Mouse (Mus musculus) cerebellum, adult 9-11 months (tissue): Measurements from ENCODE around the gene Ctsd.
A peak's percentile ranks its signal among the peaks of the same experiment; 100 is the strongest.
"Not testable (repeated sequence)": the region's sequence is repeated elsewhere in the genome, so short reads cannot be mapped to it uniquely, and the experiment has no call there.

Experiments used
- DNase-seq: peaks from one replicate; pipeline ENCODE4 v3.0.0; 2022

Ctsd gene

DNA sequence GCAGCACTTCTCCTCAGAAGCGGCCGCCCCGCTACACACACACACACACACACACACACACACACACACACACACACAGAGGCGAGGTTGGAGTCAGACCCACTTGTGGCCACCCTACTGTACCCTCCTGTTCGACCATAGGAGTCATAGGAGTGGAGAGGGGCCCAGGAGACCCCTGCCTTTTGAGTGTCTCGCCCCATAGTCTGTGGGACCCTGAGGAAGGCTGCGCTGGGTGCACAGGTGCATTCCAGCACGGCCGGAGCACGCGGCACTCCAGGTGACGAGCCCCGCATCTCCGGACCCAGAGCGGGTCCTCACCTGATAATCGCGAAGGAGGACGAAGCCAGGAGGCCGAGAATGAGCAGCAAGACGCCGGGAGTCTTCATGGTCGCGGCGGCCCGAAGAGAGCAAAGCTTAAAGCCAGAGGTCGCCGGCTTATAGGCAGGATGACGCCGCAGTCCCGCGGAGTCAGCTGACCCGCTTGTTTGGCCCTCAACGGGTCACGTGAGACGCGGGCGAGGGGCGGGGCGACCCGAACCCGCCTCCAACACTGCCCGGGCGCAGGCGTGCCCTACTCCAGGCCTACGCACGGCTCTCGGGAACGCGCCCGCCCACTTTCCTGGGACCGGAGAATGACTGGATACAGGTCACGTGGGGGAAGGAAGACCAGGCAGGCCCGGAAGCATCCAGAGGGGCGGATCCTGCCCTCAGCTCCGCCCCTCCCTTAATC lies at the start of gene Ctsd:
TSS of gene Ctsd (minus strand) at position 620 of the 730 bp plus-strand sequence.
- peak; percentile 99 for DNase-seq

DNA sequence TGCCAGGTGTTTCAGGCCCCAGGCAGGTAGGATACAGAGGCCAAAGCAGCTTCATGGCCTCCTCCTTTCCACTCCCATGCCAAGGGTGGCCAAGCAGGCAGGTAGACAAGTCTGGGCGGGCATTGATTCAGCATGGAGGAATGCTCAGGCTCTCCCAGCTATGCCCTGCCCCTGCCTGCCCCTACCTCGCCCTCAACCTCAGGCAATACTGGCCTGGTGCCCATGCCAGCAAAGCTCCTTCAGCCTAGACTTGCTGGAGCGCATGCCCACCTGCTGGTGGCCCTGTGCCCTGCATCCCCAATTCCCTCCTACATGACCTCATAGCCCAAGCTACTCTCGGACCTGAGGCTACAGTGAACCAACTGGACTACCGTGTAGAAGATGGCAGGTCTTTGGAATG lies 49.5 kb upstream of the Ctsd start:
- DNase-seq, result peak; percentile 35

DNA sequence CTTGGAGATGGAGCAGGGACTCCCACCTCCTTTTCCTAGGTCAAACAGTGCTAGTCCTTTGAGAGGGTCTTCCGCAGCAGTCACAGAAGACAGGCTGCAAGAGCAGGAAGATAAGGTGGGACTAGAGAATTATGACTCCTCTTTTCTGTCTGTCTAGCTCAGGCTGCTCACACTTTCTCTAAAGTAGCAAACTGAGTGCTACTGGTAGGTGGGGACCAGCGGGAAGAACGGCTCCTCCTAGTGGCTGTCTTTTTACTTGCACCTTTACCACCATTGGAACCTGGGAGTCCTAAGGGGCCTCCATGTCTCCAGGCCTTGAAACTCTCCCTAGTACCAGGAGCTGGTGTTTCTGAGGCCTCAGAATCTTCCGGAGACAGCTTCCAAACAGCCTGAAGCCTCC lies 47.7 kb upstream of the Ctsd start:
- DNase-seq, result peak; percentile 71

DNA sequence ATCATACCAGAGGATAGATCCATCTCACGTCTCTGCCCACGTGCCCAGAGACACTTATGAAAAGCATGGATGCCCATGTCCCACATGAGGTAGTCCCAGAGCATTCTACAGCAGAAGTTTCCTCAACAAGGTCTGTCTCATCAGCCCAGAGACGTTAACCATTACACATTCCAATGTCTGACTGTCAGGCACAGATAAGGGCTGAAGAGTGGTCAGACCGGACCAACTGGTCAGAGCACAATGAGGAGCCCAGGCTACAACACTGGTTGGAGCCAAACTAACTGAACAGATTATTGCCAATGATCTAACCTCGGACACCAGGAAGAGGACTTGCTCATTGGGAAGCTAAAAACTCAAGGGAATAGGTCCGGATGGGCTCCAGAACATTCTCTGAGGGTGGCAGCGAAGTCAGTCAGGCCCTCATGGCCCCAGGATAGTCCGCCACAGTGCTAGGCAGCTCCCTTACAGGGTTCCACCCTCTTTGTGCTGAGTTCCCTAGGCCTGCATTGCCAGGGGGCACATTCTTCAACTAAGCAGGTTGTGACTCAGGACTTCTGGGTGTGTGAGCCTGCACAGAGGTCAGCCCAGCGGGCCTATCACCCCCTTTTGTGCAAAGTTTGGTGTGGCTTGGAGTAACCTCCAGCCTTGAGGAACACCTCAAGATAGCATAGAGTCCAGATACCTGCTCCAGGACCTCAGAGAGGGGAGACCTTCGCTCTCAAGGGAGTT lies 46.5 kb upstream of the Ctsd start, which contains the start of gene Syt8:
TSS of gene Syt8 (plus strand) at position 714 of the 729 bp plus-strand sequence.
- DNase-seq, result peak; percentile 17

DNA sequence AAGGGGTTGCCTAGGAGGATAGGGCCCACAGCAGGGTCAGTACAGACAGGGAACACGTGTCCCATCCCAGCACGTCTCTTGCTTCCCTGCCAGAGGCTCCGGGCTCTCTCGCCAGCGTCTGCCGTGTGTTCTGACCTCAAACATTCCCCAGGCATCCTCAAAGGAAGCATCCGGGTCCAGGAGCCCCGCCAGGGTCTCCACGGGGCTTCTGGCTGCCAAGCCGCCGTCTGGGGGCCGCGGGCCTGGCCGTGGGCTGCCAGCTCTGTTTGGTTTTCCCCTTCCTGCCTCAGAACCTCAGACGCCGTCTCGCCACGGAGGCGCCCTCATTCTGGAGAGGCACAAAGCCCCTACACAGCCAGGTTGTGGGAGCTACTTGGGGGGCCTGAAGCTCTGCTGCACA lies 45.8 kb upstream of the Ctsd start:
- peak; percentile 43 for DNase-seq

DNA sequence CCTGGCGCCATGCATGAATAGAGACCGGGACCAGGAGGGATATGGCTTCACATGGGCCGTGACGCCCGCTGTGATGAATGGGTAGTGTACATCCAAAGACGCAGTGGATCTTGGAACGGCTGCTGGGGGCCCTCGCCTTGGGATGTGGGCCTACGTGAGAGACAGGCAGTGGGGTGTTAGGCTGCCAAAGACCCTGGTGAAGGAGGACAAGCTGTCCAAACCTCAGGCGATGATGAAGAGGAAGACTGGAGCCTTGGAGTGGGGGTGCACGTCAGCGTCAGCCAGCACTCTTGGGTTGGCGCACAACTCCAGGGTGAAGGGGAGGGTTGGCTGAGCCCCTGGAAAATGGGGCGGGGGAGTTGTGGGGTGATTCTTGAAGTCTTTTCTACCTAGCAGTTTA lies 43.3 kb upstream of the Ctsd start:
- DNase-seq, result no peak

DNA sequence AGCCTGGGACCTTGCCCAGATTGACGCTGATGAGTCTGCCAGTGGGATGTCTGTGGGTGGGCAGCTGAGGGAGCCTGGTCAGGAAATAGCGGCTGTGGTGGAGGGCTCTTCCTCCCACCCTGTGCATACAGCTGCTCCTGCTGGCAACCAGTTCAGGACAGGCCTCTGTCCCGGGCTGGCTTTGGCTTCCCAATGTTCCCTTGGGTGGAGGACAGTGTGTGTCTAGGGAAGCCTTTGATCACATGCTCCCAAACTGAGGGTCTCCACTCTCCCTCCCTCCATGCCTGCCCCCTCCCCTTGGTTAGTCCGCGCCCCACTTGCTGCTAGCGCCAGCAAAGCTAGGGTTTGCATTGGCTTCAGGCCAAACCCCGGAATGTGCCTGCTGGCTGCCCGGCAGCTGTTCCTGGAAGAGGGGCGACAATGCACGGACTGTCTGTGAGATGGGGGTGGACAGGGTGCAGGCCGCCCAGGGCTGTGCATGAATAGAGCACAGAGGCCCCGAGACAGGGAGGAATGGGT lies 42.4 kb upstream of the Ctsd start:
- peak; percentile 28 for DNase-seq

DNA sequence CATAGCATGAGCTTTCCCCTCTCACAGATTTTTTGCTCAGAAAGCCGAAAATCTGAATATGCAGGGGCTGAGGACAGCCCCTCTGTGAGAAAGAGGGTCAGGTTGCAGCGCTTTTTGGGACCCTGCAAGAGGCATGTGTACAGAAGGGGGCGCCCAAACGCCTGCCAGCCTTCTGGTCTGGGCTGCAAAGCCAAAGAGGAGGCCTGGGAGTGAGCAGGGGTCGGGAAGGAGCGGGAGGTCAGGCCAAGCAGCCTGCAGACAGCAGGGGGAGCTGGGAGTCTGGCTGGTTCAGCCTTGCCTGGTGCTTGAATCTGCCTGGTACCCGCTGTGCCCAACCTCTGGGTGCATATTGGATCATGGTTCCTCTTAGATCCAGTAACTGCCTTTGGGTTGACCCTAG lies 40.4 kb upstream of the Ctsd start:
- peak; percentile 24 for DNase-seq

DNA sequence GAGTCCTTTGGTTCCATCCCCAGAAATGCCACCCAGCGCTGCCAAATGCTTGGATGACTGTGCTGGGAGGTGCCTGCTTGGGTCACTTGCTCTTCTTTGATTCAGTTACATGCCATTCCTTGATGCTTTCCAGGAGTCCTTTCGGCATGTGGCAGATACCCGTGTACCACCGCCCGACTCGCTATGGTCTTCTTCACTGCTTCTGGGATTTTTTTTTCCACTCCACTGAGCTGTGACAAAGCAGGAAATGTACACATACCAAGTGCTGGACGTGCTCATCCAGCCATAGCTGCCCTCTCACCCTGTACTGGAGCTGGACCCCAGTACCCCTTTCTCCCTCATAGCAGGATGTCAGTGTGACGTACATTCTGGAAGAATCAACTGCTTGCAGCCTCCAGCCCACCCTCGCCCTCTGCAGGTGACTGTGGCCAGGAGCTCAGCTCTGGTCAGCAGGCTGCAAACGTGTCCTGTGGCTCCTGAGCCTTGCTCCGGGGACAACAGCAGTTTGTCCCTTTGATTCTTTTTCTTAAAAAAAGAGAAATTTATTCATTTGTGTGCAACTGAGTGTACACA lies 37.9 kb upstream of the Ctsd start:
- DNase-seq, result peak; percentile 44

DNA sequence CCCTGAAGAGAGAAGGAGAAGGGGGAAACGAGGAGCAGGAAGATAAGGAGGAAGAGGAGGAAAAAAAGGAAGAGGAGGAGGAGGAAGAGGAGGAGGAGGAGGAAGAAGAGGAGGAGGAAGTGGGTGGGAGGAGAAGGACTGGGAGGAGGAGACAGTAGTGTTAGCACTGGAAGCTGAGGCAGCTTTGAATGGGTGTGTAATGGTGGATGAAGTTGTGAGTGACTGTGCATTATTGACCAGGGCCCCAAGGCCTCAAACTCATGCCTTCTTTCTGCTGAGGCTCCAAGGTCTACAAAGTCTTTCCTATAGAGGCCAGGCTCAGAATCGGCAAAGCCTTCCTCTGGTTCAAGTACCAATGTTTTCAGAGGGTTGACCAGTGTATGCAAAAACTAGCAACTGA lies 34.0 kb upstream of the Ctsd start:
- no peak for DNase-seq

DNA sequence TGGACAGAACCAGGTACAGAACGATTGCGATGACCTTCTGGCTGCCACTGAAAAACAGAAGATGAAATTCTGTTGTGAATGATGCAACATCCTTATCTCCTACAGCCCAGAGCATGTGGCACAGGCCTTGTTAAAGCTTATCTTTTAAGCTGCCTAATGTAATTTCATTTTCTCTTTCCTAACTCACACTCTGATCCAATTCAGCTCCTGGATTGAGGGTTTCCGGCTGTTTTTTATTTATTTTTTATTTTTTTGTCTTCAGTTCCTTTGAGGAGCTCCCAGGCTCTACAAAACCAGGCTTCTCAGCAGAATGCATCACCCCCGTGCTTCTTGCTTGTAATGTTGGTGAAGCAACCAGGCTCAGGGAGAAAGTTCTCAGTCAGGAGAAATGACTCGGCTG lies 32.0 kb upstream of the Ctsd start:
- DNase-seq, result no peak

DNA sequence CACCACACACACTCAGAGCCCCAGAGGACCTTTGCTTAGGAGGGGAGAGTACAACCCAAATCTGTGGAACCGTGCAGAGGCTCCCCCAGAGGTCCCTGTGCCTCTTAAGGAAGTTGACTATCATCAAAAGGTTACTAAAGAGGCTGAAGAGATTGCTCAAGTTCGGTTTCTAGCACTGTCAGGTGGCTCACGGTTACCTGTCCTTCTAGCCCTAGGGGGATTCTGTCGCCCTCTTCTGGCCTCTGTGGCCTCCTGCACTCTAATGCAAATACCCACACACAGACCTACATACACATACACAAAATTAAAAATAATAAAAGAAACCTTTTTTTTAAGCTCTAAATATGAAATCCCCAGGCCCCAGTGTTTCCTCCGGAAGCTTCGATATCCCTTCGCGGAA lies 30.8 kb upstream of the Ctsd start:
- DNase-seq, result no peak

DNA sequence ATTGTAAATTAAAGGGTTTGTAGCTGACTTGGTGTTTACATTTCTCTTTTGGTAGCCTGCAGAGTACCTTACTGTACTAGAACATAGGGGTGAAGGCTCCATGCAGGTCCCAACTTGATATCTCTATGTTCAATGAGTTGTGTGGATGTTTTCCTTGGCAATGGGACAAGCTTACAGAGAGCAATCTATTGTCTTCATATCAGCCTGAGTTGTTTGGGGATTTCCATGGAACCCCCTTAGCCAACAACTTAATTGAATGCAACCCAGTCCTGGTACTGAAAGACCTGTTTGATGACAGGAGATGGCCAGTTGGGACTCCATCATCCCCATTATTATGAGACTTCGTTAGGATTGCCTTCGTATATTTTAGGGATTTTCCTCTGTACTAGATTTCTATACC lies 30.2 kb upstream of the Ctsd start:
- no peak for DNase-seq

DNA sequence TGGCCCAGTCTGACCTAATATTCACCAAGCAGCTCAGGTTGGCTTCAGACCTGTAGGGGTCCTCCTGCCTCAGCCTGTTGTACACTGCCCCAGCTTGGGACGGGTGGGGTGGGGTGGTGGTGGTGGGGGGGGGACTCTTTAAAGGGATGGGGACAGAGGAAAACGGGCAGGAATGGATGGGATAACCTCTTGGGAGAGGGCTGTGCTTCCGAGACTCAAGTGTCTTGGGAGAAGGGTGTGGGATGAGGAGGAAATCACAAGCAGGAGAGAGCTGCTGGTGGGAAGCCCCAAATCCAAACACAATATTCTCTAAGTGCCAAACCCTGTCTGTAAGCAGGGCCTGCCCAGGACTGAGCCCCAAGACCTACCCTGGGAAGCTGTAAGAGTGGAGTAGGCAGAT lies 28.4 kb upstream of the Ctsd start:
- no peak for DNase-seq

DNA sequence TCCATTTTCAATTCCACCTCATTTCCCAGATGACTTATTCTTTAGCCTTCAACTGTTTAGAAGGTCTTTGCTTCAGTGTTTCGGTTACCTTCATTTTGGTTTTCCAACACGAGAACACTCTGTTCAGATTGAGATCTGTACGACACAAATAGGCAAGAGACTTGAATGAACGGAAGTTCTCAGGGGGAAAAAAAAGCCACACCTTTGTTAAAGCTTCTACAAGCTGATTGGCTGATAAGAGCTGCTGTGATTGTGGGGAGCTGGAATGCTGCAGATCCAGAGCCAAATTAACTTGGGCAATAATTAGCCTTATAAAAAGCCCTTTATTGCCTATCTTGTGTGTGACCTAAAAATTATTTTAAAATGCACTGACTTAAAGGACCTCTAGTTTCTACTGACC lies 27.5 kb upstream of the Ctsd start:
- no peak for DNase-seq

DNA sequence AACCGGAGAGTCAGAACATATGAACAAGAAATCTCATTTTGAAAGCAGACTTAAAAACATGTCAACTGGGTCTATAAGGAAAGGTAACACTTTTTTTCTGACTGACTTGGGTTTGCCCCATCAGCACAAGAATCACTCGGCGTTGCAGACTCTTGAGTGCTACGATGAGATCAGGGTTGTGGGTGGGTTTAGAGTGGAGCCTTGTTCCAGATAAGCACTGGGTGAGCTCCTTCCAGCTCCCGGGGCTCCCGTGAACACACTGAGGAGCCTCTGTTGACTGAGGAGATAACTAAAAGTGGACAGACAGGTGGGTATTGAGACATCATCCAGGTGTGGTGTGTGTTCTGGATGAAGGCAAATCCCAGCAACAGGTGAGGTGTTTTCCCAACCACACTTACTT lies 25.4 kb upstream of the Ctsd start:
- no peak for DNase-seq

DNA sequence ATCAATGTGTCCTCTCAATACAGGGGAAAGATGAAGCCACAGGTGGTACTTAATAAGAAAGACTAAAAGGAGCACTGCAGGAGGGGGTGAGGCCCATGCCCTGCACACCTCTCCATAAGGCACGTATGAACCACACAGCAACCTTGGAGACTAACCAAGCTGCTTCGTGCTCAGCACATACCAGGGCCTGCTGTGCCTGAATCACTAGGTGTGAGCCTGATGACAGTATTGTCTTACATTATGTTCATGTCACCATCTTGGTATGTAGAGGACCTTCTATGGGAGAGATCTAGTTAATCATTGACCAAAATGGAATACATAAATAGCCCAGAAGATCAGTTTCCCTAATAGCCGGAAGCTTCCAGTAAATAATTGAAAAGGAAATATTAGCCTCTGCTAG lies 21.8 kb upstream of the Ctsd start:
- DNase-seq, result no peak

DNA sequence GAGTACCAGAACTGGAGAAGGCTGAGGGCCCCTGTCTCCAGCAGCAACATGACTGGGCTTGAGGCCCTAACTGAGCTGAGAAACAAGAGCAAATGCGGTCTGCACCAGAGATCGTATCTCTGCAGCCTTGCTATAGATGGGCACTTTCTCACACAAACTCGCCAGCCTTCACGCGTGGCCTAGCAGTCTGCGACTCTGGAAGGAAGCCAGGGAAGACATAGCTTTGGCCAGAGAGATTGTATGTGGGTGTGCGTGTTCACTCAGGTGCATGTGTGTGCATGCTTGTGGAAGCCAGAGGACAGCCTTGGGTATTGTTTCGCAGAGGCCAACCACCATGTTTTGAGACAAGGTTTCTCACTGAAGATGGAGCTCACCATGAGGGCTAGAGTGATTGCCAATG lies 20.8 kb upstream of the Ctsd start:
- DNase-seq, result no peak

DNA sequence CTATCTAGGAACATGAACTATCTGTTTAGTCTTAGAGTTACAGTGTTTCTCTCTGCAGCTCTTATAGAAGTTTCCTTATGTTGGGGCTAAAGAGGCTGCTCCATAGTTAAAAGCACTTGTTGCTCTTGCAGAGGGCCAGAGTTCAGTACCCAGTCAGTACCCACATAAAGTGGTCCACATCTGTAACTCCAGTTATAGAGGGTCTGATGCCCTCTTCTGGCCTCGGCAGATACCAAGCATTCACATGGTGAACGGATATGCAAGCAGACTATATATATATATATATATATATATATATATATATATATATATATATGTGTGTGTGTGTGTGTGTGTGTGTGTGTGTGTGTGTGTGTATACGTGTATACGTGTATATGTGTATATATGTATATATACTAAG lies 20.1 kb upstream of the Ctsd start:
- no peak for DNase-seq

DNA sequence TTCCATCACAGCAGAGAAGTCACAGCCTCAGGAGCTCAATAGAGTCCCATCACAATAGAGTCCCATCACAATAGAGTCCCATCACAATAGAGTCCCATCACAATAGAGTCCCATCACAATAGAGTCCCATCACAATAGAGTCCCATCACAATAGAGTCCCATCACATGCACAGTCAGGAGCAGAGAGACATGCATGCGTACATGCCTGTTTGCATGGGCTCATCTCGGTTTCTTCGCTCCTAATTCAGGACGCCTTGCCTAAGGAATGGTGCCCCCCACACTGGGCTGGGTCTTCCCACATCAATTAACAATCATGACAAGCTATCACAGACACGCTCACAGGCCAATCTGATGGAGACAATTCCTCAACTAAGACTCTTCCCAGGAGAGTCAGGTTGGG lies 17.3 kb upstream of the Ctsd start:
- DNase-seq, result not testable (repeated sequence)

DNA sequence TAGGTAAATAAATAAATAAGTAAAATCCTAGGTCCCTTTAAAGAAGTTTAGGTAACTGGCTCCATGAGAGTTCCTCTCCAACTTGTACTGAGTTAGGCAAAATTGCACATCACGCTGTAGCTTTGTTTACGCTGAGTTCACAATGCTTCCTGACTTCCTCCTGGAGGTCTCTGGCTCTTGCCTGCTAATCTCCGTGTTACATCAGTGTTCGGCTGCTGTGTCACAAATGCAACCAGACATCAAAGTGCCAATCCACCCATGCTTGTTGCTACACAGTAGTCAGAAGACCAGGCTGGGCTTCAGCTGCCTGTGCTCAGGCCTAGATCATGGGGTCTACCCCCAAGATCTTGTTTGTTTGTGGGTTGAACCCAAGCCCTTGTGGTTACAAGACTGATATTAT lies 15.8 kb upstream of the Ctsd start:
- DNase-seq, result no peak

DNA sequence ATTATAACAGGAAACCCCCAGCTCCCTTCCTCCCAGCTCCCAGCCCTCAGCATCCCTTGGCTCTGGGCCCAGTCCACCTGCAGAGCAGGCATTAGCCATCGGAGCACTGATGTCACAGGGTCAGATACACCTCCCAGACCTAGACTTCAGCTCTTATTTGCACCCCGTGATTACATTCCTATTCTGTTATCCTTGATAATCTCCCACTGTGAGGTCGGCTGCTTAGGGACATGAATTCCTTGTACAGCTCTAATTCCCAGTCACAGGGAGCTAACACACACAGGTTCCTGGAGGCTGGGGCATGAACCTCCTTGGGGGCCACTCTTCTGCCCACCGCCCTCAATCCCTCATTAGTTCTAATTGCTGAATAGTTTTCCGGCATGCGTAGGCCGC lies 12.9 kb upstream of the Ctsd start:
- no peak for DNase-seq

DNA sequence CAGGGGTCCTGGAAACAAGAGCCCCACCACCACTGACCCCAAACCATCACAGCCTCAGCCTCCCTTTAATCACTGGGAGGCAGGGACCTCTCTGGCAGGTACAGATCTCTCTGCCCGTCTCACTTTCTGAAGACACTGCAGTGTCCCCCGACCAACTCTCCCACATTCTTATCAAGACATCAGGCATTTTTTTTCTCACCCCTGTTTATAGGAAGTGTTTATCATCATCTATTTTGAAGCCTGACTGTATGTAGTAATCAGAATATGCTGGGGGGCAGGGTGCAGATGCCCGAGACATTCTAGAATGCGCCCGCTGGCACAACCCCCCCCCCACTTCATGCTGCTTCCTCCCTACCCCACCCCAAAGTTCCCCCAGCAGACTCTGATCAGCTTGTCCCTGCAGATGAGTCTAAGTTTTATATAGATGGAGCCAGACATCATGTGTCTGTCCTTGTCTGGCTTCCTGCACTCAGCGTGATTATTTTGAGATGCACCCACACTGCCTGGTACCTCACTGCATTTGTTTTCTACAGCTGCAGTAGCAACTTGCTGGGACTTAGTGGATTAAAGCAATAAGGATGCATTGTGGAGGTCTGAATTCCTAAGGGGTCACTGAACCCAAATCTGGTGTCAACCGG lies 12.4 kb upstream of the Ctsd start:
- no peak for DNase-seq

DNA sequence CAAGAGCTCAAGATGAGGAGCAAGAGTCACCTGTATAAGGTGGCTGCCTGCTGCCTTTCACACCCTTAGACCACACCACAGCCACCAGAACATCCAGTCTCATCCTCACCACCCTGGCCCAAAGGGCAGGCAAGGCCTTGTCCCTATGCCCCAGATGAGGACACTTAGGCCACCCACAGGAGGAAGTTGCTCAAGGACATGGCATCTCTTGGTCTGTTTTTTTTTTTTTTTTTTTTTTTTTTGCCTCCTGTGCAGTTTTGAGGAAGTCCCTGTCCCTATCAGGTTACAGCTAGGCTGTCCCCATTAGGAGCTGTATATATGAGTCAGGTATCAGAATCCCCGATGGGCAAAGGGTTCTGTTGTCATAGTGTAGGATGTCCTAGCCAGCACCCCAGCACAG lies 11.4 kb upstream of the Ctsd start:
- DNase-seq, result no peak
